Mouse (Mus musculus): Measurements from ENCODE around the gene Tmtc1. TPM values are rescaled to one million over a fixed set of nuclear protein-coding genes. Genes with fewer than 3 reads are reported as not detected.

Tmtc1 gene
- total and polyA plus RNA-seq, 2 experiments = 0.16 to 0.46 TPM

GRCm38 (mm10) chr6:148454740-148455139 is 10.6 kb upstream of the Tmtc1 start:
- Histone ChIP-seq H3K79me2 (ENCODE audit: control insufficient read depth, insufficient read depth, low read length) (no peaks in the 10 kb centered on the region), H3K9ac (ENCODE audit: low read depth, low read length) (no peak overlapping the region), H3K27me3 (ENCODE audit: control insufficient read depth, insufficient read depth, low read length) (no peaks in the 10 kb centered on the region), H3K36me3 (ENCODE audit: control insufficient read depth, insufficient read depth, low read length) (no peaks in the 10 kb centered on the region), H3K4me1 (ENCODE audit: control insufficient read depth, insufficient read depth, low read length) (no peaks in the 10 kb centered on the region), H3K27ac (replicated peaks; ENCODE audit: insufficient read depth, low read depth, low read length) (no peak overlapping the region), H3K4me3 (ENCODE audit: insufficient read depth, low read depth, low read length) (no peak overlapping the region)
- TF ChIP-seq POLR2A (IDR thresholded peaks at IDR 0.05; ENCODE audit: extremely low read depth, insufficient read depth, low read length) = no peak
- no peak for TF ChIP-seq CTCF (IDR thresholded peaks at IDR 0.05; ENCODE audit: low read depth, low read length)
- 82% methylated on average over 2 of the region's 2 CpGs for WGBS
- DNase-seq (ENCODE audit: extremely low read depth, low read depth, low spot score) = no peak

GRCm38 (mm10) chr6:148448151-148448550 is 4.0 kb upstream of the Tmtc1 start:
- Histone ChIP-seq H3K79me2 (ENCODE audit: control insufficient read depth, insufficient read depth, low read length) (no peaks in the 10 kb centered on the region), H3K4me1 (ENCODE audit: control insufficient read depth, insufficient read depth, low read length) (peaks cover 3% of the 10 kb centered on the region; the same call in 1 of the 2 replicates), H3K36me3 (ENCODE audit: control insufficient read depth, insufficient read depth, low read length) (no peaks in the 10 kb centered on the region), H3K27ac (replicated peaks; ENCODE audit: insufficient read depth, low read depth, low read length) (no peak overlapping the region), H3K9ac (ENCODE audit: low read depth, low read length) (no peak overlapping the region), H3K4me3 (ENCODE audit: insufficient read depth, low read depth, low read length) (no peak overlapping the region), H3K27me3 (ENCODE audit: control insufficient read depth, insufficient read depth, low read length) (peaks cover 10% of the 10 kb centered on the region)
- no peak for DNase-seq (ENCODE audit: extremely low read depth, low read depth, low spot score)
- TF ChIP-seq POLR2A (IDR thresholded peaks at IDR 0.05; ENCODE audit: extremely low read depth, insufficient read depth, low read length) = no peak
- WGBS = 61% methylated on average over 3 of the region's 3 CpGs

GRCm38 (mm10) chr6:148446113-148446512 is 1.9 kb upstream of the Tmtc1 start:
- peaks cover 3% of the 10 kb centered on the region; the same call in 1 of the 2 replicates for H3K4me1 ChIP-seq (ENCODE audit: control insufficient read depth, insufficient read depth, low read length)
- H3K36me3 ChIP-seq (ENCODE audit: control insufficient read depth, insufficient read depth, low read length) = no peaks in the 10 kb centered on the region
- no peaks in the 10 kb centered on the region for H3K79me2 ChIP-seq (ENCODE audit: control insufficient read depth, insufficient read depth, low read length)
- H3K4me3 ChIP-seq (ENCODE audit: insufficient read depth, low read depth, low read length) = no peak overlapping the region
- H3K27ac ChIP-seq (replicated peaks; ENCODE audit: insufficient read depth, low read depth, low read length) = no peak overlapping the region
- no peak overlapping the region for H3K9ac ChIP-seq (ENCODE audit: low read depth, low read length)
- TF ChIP-seq CTCF (IDR thresholded peaks at IDR 0.05; ENCODE audit: low read depth, low read length) (no peak), POLR2A (IDR thresholded peaks at IDR 0.05; ENCODE audit: extremely low read depth, insufficient read depth, low read length) (no peak)
- WGBS = 68% methylated on average over 3 of the region's 3 CpGs
- DNase-seq (ENCODE audit: extremely low read depth, low read depth, low spot score) = no peak
- H3K27me3 ChIP-seq (ENCODE audit: control insufficient read depth, insufficient read depth, low read length) = peaks cover 18% of the 10 kb centered on the region

GRCm38 (mm10) chr6:148444796-148445195 is 607 bp upstream of the Tmtc1 start:
- TF ChIP-seq POLR2A (IDR thresholded peaks at IDR 0.05; ENCODE audit: extremely low read depth, insufficient read depth, low read length) (no peak), CTCF (IDR thresholded peaks at IDR 0.05; ENCODE audit: low read depth, low read length) (no peak)
- WGBS = 12% methylated on average over 9 of the region's 9 CpGs
- Histone ChIP-seq H3K27me3 (ENCODE audit: control insufficient read depth, insufficient read depth, low read length) (peaks cover 18% of the 10 kb centered on the region), H3K36me3 (ENCODE audit: control insufficient read depth, insufficient read depth, low read length) (no peaks in the 10 kb centered on the region), H3K27ac (replicated peaks; ENCODE audit: insufficient read depth, low read depth, low read length) (no peak overlapping the region), H3K4me3 (ENCODE audit: insufficient read depth, low read depth, low read length) (peak overlapping the region; percentile 52), H3K4me1 (ENCODE audit: control insufficient read depth, insufficient read depth, low read length) (peaks cover 3% of the 10 kb centered on the region; the same call in 1 of the 2 replicates), H3K79me2 (ENCODE audit: control insufficient read depth, insufficient read depth, low read length) (no peaks in the 10 kb centered on the region), H3K9ac (ENCODE audit: low read depth, low read length) (no peak overlapping the region)
- DNase-seq (ENCODE audit: extremely low read depth, low read depth, low spot score) = no peak

GRCm38 (mm10) chr6:148443291-148443725 is 881 bp downstream of the Tmtc1 start:
- Histone ChIP-seq H3K4me3 (ENCODE audit: insufficient read depth, low read depth, low read length) (peak overlapping the region; percentile 52), H3K36me3 (ENCODE audit: control insufficient read depth, insufficient read depth, low read length) (no peaks in the 10 kb centered on the region), H3K27ac (replicated peaks; ENCODE audit: insufficient read depth, low read depth, low read length) (no peak overlapping the region), H3K9ac (ENCODE audit: low read depth, low read length) (no peak overlapping the region), H3K4me1 (ENCODE audit: control insufficient read depth, insufficient read depth, low read length) (peaks cover 3% of the 10 kb centered on the region; the same call in 1 of the 2 replicates), H3K27me3 (ENCODE audit: control insufficient read depth, insufficient read depth, low read length) (peaks cover 18% of the 10 kb centered on the region), H3K79me2 (ENCODE audit: control insufficient read depth, insufficient read depth, low read length) (no peaks in the 10 kb centered on the region)
- 5% methylated on average over 15 of the region's 15 CpGs for WGBS
- DNase-seq (ENCODE audit: extremely low read depth, low read depth, low spot score) = no peak
- no peak for TF ChIP-seq CTCF (IDR thresholded peaks at IDR 0.05; ENCODE audit: low read depth, low read length)
- TF ChIP-seq POLR2A (IDR thresholded peaks at IDR 0.05; ENCODE audit: extremely low read depth, insufficient read depth, low read length) = no peak

GRCm38 (mm10) chr6:148442671-148443290 is 1.4 kb downstream of the Tmtc1 start:
- peak overlapping the region; percentile 52 for H3K4me3 ChIP-seq (ENCODE audit: insufficient read depth, low read depth, low read length)
- no peak for DNase-seq (ENCODE audit: extremely low read depth, low read depth, low spot score)
- H3K9ac ChIP-seq (ENCODE audit: low read depth, low read length) = no peak overlapping the region
- no peaks in the 10 kb centered on the region for H3K36me3 ChIP-seq (ENCODE audit: control insufficient read depth, insufficient read depth, low read length)
- H3K79me2 ChIP-seq (ENCODE audit: control insufficient read depth, insufficient read depth, low read length) = no peaks in the 10 kb centered on the region
- no peak for TF ChIP-seq CTCF (IDR thresholded peaks at IDR 0.05; ENCODE audit: low read depth, low read length)
- no peak for TF ChIP-seq POLR2A (IDR thresholded peaks at IDR 0.05; ENCODE audit: extremely low read depth, insufficient read depth, low read length)
- peaks cover 3% of the 10 kb centered on the region; the same call in 1 of the 2 replicates for H3K4me1 ChIP-seq (ENCODE audit: control insufficient read depth, insufficient read depth, low read length)
- WGBS = 5% methylated on average over 27 of the region's 27 CpGs
- H3K27me3 ChIP-seq (ENCODE audit: control insufficient read depth, insufficient read depth, low read length) = peaks cover 18% of the 10 kb centered on the region
- H3K27ac ChIP-seq (replicated peaks; ENCODE audit: insufficient read depth, low read depth, low read length) = no peak overlapping the region

All from liver, adult 2 months (tissue).